Mouse (Mus musculus): ENCODE measurements around the gene Tekt1. TPM values are rescaled to one million over a fixed set of nuclear protein-coding genes. Genes with fewer than 3 reads are reported as not detected.
A peak's percentile ranks its signal among the peaks of the same experiment; 100 is the strongest.

The Tekt1 gene
- not detected in 2 replicates for polyA plus RNA-seq (2015; fragmentation: Nextera tagmentation; extraction: Ambion mirVana)

GRCm38 (mm10) chr11:72362347-72362741 is at the start of gene Tekt1:
Gene Tekt1 (minus strand): TSS chr11:72362442.
- no peak for DNase-seq
- 26% methylated on average over 10 of the region's 10 CpGs for WGBS (ENCODE audit: insufficient replicate concordance)
- peaks cover 20% of the 10 kb centered on the region for H3K27me3 ChIP-seq
- peak within 1 kb of the TSS; percentile 63 for H3K4me2 ChIP-seq
- no peak for ATAC-seq (ENCODE audit: low read depth)
- peak within 1 kb of the TSS; percentile 29; the same call in 1 of the 2 replicates for H3K9ac ChIP-seq
- no peak within 1 kb of the TSS for H3K27ac ChIP-seq
- no peaks in the 10 kb centered on the region for H3K36me3 ChIP-seq
- H3K9me3 ChIP-seq (replicated peaks): no peaks in the 10 kb centered on the region
- H3K4me1 ChIP-seq (replicated peaks): peaks cover 7% of the 10 kb centered on the region; the same call in 1 of the 2 replicates
- peak within 1 kb of the TSS; percentile 47 for H3K4me3 ChIP-seq (replicated peaks)

- ATAC-seq (ENCODE audit: low read depth) (no peak), DNase-seq (no peak)
- H3K27me3 ChIP-seq: peaks cover 46% of the 10 kb centered on the region
- H3K9ac ChIP-seq: no peak overlapping the region
- H3K27ac ChIP-seq: no peak overlapping the region
- H3K4me2 ChIP-seq: peak overlapping the region; percentile 95
- peak overlapping the region; percentile 66 for H3K4me3 ChIP-seq (replicated peaks)
- WGBS (ENCODE audit: insufficient replicate concordance): 38% methylated on average over 9 of the region's 9 CpGs
- H3K4me1 ChIP-seq (replicated peaks): peaks cover 71% of the 10 kb centered on the region
- H3K36me3 ChIP-seq: no peaks in the 10 kb centered on the region
- H3K9me3 ChIP-seq (replicated peaks): no peaks in the 10 kb centered on the region
These were observed 49.7 kb upstream of the Tekt1 start for GRCm38 (mm10) chr11:72411945-72412344.

GRCm38 (mm10) chr11:72411093-72411921 is 49.1 kb upstream of the Tekt1 start, which contains the start of gene Smtnl2:
Gene Smtnl2 (minus strand): TSS chr11:72411713.
- Histone ChIP-seq H3K27ac (no peak within 1 kb of the TSS), H3K27me3 (peaks cover 50% of the 10 kb centered on the region), H3K4me1 (replicated peaks) (peaks cover 69% of the 10 kb centered on the region), H3K9ac (peak within 1 kb of the TSS; percentile 69), H3K4me2 (peak within 1 kb of the TSS; percentile 95), H3K9me3 (replicated peaks) (no peaks in the 10 kb centered on the region), H3K4me3 (replicated peaks) (peak within 1 kb of the TSS; percentile 66), H3K36me3 (no peaks in the 10 kb centered on the region)
- peak; percentile 80 for ATAC-seq (ENCODE audit: low read depth)
- DNase-seq: peak; percentile 74
- WGBS (ENCODE audit: insufficient replicate concordance): under 1% methylated on average over 78 of the region's 86 CpGs

GRCm38 (mm10) chr11:72410521-72411092 is 48.4 kb upstream of the Tekt1 start:
- Histone ChIP-seq H3K4me1 (replicated peaks) (peaks cover 62% of the 10 kb centered on the region), H3K27me3 (peaks cover 50% of the 10 kb centered on the region), H3K9me3 (replicated peaks) (no peaks in the 10 kb centered on the region), H3K4me2 (peak overlapping the region; percentile 95), H3K9ac (peak overlapping the region; percentile 69), H3K36me3 (no peaks in the 10 kb centered on the region), H3K27ac (no peak overlapping the region), H3K4me3 (replicated peaks) (peak overlapping the region; percentile 66)
- ATAC-seq (ENCODE audit: low read depth): no peak
- DNase-seq: no peak
- WGBS (ENCODE audit: insufficient replicate concordance): 3% methylated on average over 25 of the region's 25 CpGs

- Histone ChIP-seq H3K27ac (no peak overlapping the region), H3K4me2 (peak overlapping the region; percentile 95), H3K4me3 (replicated peaks) (0 out of 2 replicates have a peak overlapping the region, but pooled peaks have one; percentile 66), H3K4me1 (replicated peaks) (peaks cover 54% of the 10 kb centered on the region), H3K27me3 (peaks cover 50% of the 10 kb centered on the region), H3K9me3 (replicated peaks) (no peaks in the 10 kb centered on the region), H3K36me3 (no peaks in the 10 kb centered on the region), H3K9ac (no peak overlapping the region)
- DNase-seq (no peak), ATAC-seq (ENCODE audit: low read depth) (no peak)
- 69% methylated on average over 12 of the region's 12 CpGs for WGBS (ENCODE audit: insufficient replicate concordance)
These were observed 47.6 kb upstream of the Tekt1 start for GRCm38 (mm10) chr11:72409649-72410385.

- DNase-seq (no peak), ATAC-seq (ENCODE audit: low read depth) (no peak)
- H3K9me3 ChIP-seq (replicated peaks): no peaks in the 10 kb centered on the region
- 72% methylated on average over 9 of the region's 9 CpGs for WGBS (ENCODE audit: insufficient replicate concordance)
- no peak overlapping the region for H3K4me3 ChIP-seq (replicated peaks)
- no peaks in the 10 kb centered on the region for H3K36me3 ChIP-seq
- H3K4me2 ChIP-seq: no peak overlapping the region
- peaks cover 42% of the 10 kb centered on the region for H3K4me1 ChIP-seq (replicated peaks)
- H3K27me3 ChIP-seq: peaks cover 48% of the 10 kb centered on the region
- no peak overlapping the region for H3K27ac ChIP-seq
- no peak overlapping the region for H3K9ac ChIP-seq
These were observed 46.4 kb upstream of the Tekt1 start for GRCm38 (mm10) chr11:72408451-72409170.

- ATAC-seq (ENCODE audit: low read depth) (no peak), DNase-seq (no peak)
- Histone ChIP-seq H3K27me3 (peaks cover 40% of the 10 kb centered on the region), H3K27ac (no peak overlapping the region), H3K4me2 (peak overlapping the region; percentile 35), H3K9ac (no peak overlapping the region), H3K36me3 (no peaks in the 10 kb centered on the region), H3K9me3 (replicated peaks) (no peaks in the 10 kb centered on the region), H3K4me3 (replicated peaks) (no peak overlapping the region), H3K4me1 (replicated peaks) (peaks cover 37% of the 10 kb centered on the region)
- WGBS (ENCODE audit: insufficient replicate concordance): 6% methylated on average over 7 of the region's 7 CpGs
These were observed 45.3 kb upstream of the Tekt1 start for GRCm38 (mm10) chr11:72407574-72407973.

GRCm38 (mm10) chr11:72407081-72407480 is 44.8 kb upstream of the Tekt1 start:
- no peak overlapping the region for H3K9ac ChIP-seq
- H3K36me3 ChIP-seq: no peaks in the 10 kb centered on the region
- H3K4me3 ChIP-seq (replicated peaks): no peak overlapping the region
- no peaks in the 10 kb centered on the region for H3K9me3 ChIP-seq (replicated peaks)
- H3K27ac ChIP-seq: no peak overlapping the region
- peaks cover 35% of the 10 kb centered on the region for H3K27me3 ChIP-seq
- H3K4me1 ChIP-seq (replicated peaks): peaks cover 37% of the 10 kb centered on the region
- 28% methylated on average over 3 of the region's 3 CpGs for WGBS (ENCODE audit: insufficient replicate concordance)
- no peak for DNase-seq
- ATAC-seq (ENCODE audit: low read depth): no peak
- peak overlapping the region; percentile 35 for H3K4me2 ChIP-seq

- Histone ChIP-seq H3K9me3 (replicated peaks) (no peaks in the 10 kb centered on the region), H3K4me3 (replicated peaks) (no peak overlapping the region), H3K36me3 (no peaks in the 10 kb centered on the region), H3K4me2 (no peak overlapping the region), H3K27ac (no peak overlapping the region), H3K9ac (no peak overlapping the region), H3K4me1 (replicated peaks) (peaks cover 29% of the 10 kb centered on the region), H3K27me3 (peaks cover 26% of the 10 kb centered on the region)
- no peak for DNase-seq
- ATAC-seq (ENCODE audit: low read depth): no peak
- WGBS (ENCODE audit: insufficient replicate concordance): 57% methylated on average over 8 of the region's 8 CpGs
These were observed 43.9 kb upstream of the Tekt1 start for GRCm38 (mm10) chr11:72406079-72406675.

GRCm38 (mm10) chr11:72405532-72405931 is 43.3 kb upstream of the Tekt1 start:
- no peak overlapping the region for H3K27ac ChIP-seq
- DNase-seq (no peak), ATAC-seq (ENCODE audit: low read depth) (no peak)
- WGBS (ENCODE audit: insufficient replicate concordance): 64% methylated on average over 4 of the region's 4 CpGs
- H3K4me1 ChIP-seq (replicated peaks): peaks cover 23% of the 10 kb centered on the region
- no peak overlapping the region for H3K9ac ChIP-seq
- H3K4me2 ChIP-seq: no peak overlapping the region
- no peak overlapping the region for H3K4me3 ChIP-seq (replicated peaks)
- H3K27me3 ChIP-seq: peaks cover 20% of the 10 kb centered on the region
- no peaks in the 10 kb centered on the region for H3K36me3 ChIP-seq
- H3K9me3 ChIP-seq (replicated peaks): no peaks in the 10 kb centered on the region

Measured in liver, embryonic 13.5 days (tissue).